Mouse (Mus musculus) kidney, postnatal 25 days (tissue): ENCODE measurements around the gene Krt36.

Experiments
- DNase-seq, 2 experiments: peaks; one replicate each; pipeline ENCODE4 v3.0.0; 2021; ENCODE audit warnings: mixed read lengths in 2 of 2

Gene Krt36

GRCm38 (mm10) chr11:100087861-100088260, 17.6 kb downstream of the Krt36 start, which contains the start of gene Krt32:
TSS of gene Krt32 (minus strand) at chr11:100088226.
- DNase-seq: no peak

- no peak for DNase-seq
These were observed 31.6 kb downstream of the Krt36 start for GRCm38 (mm10) chr11:100073873-100074272.

- no peak for DNase-seq
These were observed 38.0 kb downstream of the Krt36 start for GRCm38 (mm10) chr11:100067293-100068036.

- DNase-seq: no peak
These were observed 39.0 kb downstream of the Krt36 start for GRCm38 (mm10) chr11:100066236-100067010.

- DNase-seq: no peak
These were observed 46.6 kb downstream of the Krt36 start for GRCm38 (mm10) chr11:100058875-100059274.

- no peak for DNase-seq
These were observed 49.5 kb downstream of the Krt36 start for GRCm38 (mm10) chr11:100055686-100056655.
